Mouse (Mus musculus): ENCODE data around the gene Tmem206.

DNA sequence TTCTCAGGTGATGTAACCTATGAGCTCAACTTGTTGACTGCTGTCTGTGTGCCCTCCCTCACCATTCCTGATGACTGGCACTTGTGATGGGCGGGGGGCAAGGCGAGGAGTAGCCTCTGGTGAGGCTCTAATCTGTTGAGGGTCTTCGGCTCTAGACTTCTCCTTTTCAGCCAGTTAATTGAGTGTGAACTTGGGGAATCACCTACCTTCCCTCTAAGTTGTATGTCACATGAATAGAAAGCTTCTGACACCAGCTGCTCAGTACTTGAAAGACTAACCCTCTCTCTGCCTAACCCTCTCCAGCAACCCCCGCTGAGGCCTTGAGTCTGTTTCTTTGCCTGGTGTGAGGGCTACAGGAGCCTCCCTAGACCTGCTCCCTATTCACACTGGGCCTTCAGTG, 47.4 kb upstream of the Tmem206 start:
- no peak for TF ChIP-seq CTCF (IDR thresholded peaks at IDR 0.05; ENCODE audit: insufficient read depth, low read depth, low read length)
- no peak for TF ChIP-seq POLR2A (IDR thresholded peaks at IDR 0.05; ENCODE audit: insufficient read depth, low read depth, low read length)

Data from olfactory bulb, adult 2 months (tissue).